Mouse (Mus musculus): ENCODE data around the gene St7.

Gene St7

GRCm38 (mm10) chr6:17898539-17898938, 205.8 kb downstream of the St7 start:
- DNase-seq (ENCODE audit: low spot score): no peak

GRCm38 (mm10) chr6:17903355-17903754, 210.6 kb downstream of the St7 start:
- no peak for DNase-seq (ENCODE audit: low spot score)

GRCm38 (mm10) chr6:17905776-17906175, 213.0 kb downstream of the St7 start:
- no peak for DNase-seq (ENCODE audit: low spot score)

GRCm38 (mm10) chr6:17906289-17906688, 213.6 kb downstream of the St7 start:
- DNase-seq (ENCODE audit: low spot score): no peak

GRCm38 (mm10) chr6:17912312-17912711, 219.6 kb downstream of the St7 start:
- no peak for DNase-seq (ENCODE audit: low spot score)

GRCm38 (mm10) chr6:17912825-17913224, 220.1 kb downstream of the St7 start:
- no peak for DNase-seq (ENCODE audit: low spot score)

- DNase-seq (ENCODE audit: low spot score): no peak
These were observed 220.6 kb downstream of the St7 start for GRCm38 (mm10) chr6:17913315-17913714.

GRCm38 (mm10) chr6:17914300-17914699, 221.6 kb downstream of the St7 start:
- no peak for DNase-seq (ENCODE audit: low spot score)

- no peak for DNase-seq (ENCODE audit: low spot score)
These were observed 224.5 kb downstream of the St7 start for GRCm38 (mm10) chr6:17917233-17917632.

- DNase-seq (ENCODE audit: low spot score): no peak
These were observed 229.4 kb downstream of the St7 start for GRCm38 (mm10) chr6:17922180-17922579.

- DNase-seq (ENCODE audit: low spot score): no peak
These were observed 230.2 kb downstream of the St7 start for GRCm38 (mm10) chr6:17922967-17923366.

- DNase-seq (ENCODE audit: low spot score): no peak
These were observed 230.6 kb downstream of the St7 start for GRCm38 (mm10) chr6:17923370-17923769.

- DNase-seq (ENCODE audit: low spot score): no peak
These were observed 231.3 kb downstream of the St7 start for GRCm38 (mm10) chr6:17923894-17924505.

- DNase-seq (ENCODE audit: low spot score): no peak
These were observed 232.5 kb downstream of the St7 start for GRCm38 (mm10) chr6:17925267-17925666.

- no peak for DNase-seq (ENCODE audit: low spot score)
These were observed 235.0 kb downstream of the St7 start for GRCm38 (mm10) chr6:17927746-17928145.

GRCm38 (mm10) chr6:17931187-17931586, 238.5 kb downstream of the St7 start:
- DNase-seq (ENCODE audit: low spot score): no peak

- DNase-seq (ENCODE audit: low spot score): no peak
These were observed 239.1 kb downstream of the St7 start for GRCm38 (mm10) chr6:17931835-17932234.

- DNase-seq (ENCODE audit: low spot score): no peak
These were observed 240.1 kb downstream of the St7 start for GRCm38 (mm10) chr6:17932806-17933205.

GRCm38 (mm10) chr6:17938631-17939346, 246.1 kb downstream of the St7 start:
- no peak for DNase-seq (ENCODE audit: low spot score)

GRCm38 (mm10) chr6:17941916-17942315, 249.2 kb downstream of the St7 start:
- DNase-seq (ENCODE audit: low spot score): no peak

- no peak for DNase-seq (ENCODE audit: low spot score)
These were observed 249.6 kb downstream of the St7 start for GRCm38 (mm10) chr6:17942344-17942743.

GRCm38 (mm10) chr6:17943877-17944617, 251.3 kb downstream of the St7 start:
- no peak for DNase-seq (ENCODE audit: low spot score)

GRCm38 (mm10) chr6:17946456-17946855, 253.7 kb downstream of the St7 start:
- DNase-seq (ENCODE audit: low spot score): no peak
